Mouse (Mus musculus) heart, postnatal 0 days (tissue): ENCODE data around the gene Ccdc14. TPM values are rescaled to one million over a fixed set of nuclear protein-coding genes. Genes with fewer than 3 reads are reported as not detected.
A peak's percentile ranks its signal among the peaks of the same experiment; 100 is the strongest.
"Not testable (repeated sequence)": the region's sequence is repeated elsewhere in the genome, so short reads cannot be mapped to it uniquely, and the experiment has no call there.

Experiments used
- ATAC-seq: fragments of 200-750 bp; cut with Nextera tagmentation; 2 replicates; pipeline ENCODE4 v1.8.0; 2017; ENCODE audit warnings: low read depth, moderate number of reproducible peaks, moderate library complexity; ENCODE audit not compliant: insufficient read depth
- DNase-seq: peaks from one replicate; pipeline ENCODE4 v3.0.0-alpha.2; 2016; ENCODE audit warnings: low spot score
- H3K27ac ChIP-seq: fragments of 300-500 bp; sonication (generic); 2 replicates; pipeline ENCODE4 v1.5.1; 2014; ENCODE audit warnings: low read depth, mild to moderate bottlenecking
- H3K27me3 ChIP-seq: fragments of 300-500 bp; sonication (generic); 2 replicates; pipeline ENCODE4 v1.6.1; 2014; ENCODE audit warnings: low read length, mixed read lengths; ENCODE audit not compliant: control insufficient read depth, insufficient read depth
- H3K36me3 ChIP-seq: fragments of 300-500 bp; sonication (generic); replicated peaks from 2 replicates; pipeline ENCODE4 v1.6.1; 2014; ENCODE audit warnings: low read length, mixed read lengths; ENCODE audit not compliant: control insufficient read depth, insufficient read depth
- H3K4me1 ChIP-seq: fragments of 300-500 bp; sonication (generic); 2 replicates; pipeline ENCODE4 v1.6.1; 2014; ENCODE audit warnings: antibody characterized with exemption; ENCODE audit not compliant: control insufficient read depth, insufficient read depth
- H3K4me2 ChIP-seq: fragments of 300-500 bp; sonication (generic); 2 replicates; pipeline ENCODE4 v1.6.1; 2014; ENCODE audit warnings: low read depth, mild to moderate bottlenecking, low read length, moderate library complexity
- H3K4me3 ChIP-seq: fragments of 300-500 bp; sonication (generic); 2 replicates; pipeline ENCODE4 v1.5.1; 2014; ENCODE audit warnings: low read depth, low read length
- H3K9ac ChIP-seq: fragments of 300-500 bp; sonication (generic); replicated peaks from 2 replicates; pipeline ENCODE4 v1.6.1; 2014; ENCODE audit warnings: low read depth, low read length, mixed read lengths
- H3K9me3 ChIP-seq: fragments of 300-500 bp; sonication (generic); replicated peaks from 2 replicates; pipeline ENCODE4 v1.6.1; 2016; ENCODE audit warnings: low read length; ENCODE audit not compliant: control insufficient read depth
- CTCF ChIP-seq: IDR thresholded peaks from 2 replicates; pipeline ENCODE4 v1.5.1; 2016; ENCODE audit warnings: antibody characterized with exemption, control low read depth, low read depth
- EP300 ChIP-seq: IDR thresholded peaks from 2 replicates; pipeline ENCODE4 v1.6.1; 2016; ENCODE audit warnings: antibody characterized with exemption, low read depth
- WGBS: fragments of 180-500 bp; shearing (Covaris S2); extraction: QIAGEN DNeasy Blood & Tissue Kit; methylation state at CpG from one replicate; pipeline ENCODE4 v1.1.7; 2014; 5-methylcytosine and 5-hydroxymethylcytosine counted together
- polyA plus RNA-seq: library from polyadenylated mRNA; unstranded; fragments of >200 nt; fragmentation: Nextera tagmentation; extraction: Ambion mirVana; gene quantifications from 2 replicates; pipeline ENCODE4 v1.2.1, GENCODE M21; 2015
- total RNA-seq: library from RNA; depleted of rRNA; stranded (reverse); fragments of >200 nt; gene quantifications from 2 replicates; pipeline ENCODE4 v1.2.3, GENCODE M21; 2014; ENCODE audit warnings: low replicate concordance

Ccdc14 gene
- total and polyA plus RNA-seq, 2 experiments from 2014 or later = 2.8 to 3.7 TPM

GRCm38 (mm10) chr16:34694477-34694876 is 4.1 kb downstream of the Ccdc14 start:
- TF ChIP-seq CTCF = no peak
- no peak for TF ChIP-seq EP300
- no peak overlapping the region for H3K9ac ChIP-seq
- H3K9me3 ChIP-seq = no peaks in the 10 kb centered on the region
- peaks cover 6% of the 10 kb centered on the region for H3K4me1 ChIP-seq
- WGBS = 83% methylated on average over 6 of the region's 7 CpGs
- peaks cover 13% of the 10 kb centered on the region for H3K36me3 ChIP-seq
- no peak overlapping the region for H3K27ac ChIP-seq
- no peak overlapping the region for H3K4me2 ChIP-seq
- ATAC-seq = no peak
- DNase-seq = no peak
- H3K4me3 ChIP-seq = no peak overlapping the region
- no peaks in the 10 kb centered on the region for H3K27me3 ChIP-seq

DNA sequence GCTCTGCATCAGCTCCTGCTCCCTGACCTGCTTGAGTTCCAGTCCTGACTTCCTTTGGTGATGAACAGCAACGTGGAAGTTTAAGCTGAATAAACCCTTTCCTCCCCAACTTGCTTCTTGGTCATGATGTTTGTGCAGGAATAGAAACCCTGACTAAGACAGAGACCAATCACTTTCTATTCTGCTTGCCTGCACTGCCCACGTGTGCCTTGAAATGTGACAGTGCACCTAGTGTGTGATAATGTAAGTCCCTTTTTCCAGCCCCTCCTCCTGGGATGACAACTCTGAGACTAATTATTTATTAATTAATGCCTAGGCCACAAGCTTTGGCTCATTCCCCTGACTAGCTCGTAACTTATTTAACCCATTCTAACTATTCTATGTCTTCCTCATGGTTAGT is 8.3 kb downstream of the Ccdc14 start:
- H3K9me3 ChIP-seq, H3K4me2 ChIP-seq, ATAC-seq, H3K4me3 ChIP-seq, H3K9ac ChIP-seq, H3K4me1 ChIP-seq, H3K27me3 ChIP-seq, DNase-seq, H3K27ac ChIP-seq: not testable (repeated sequence)
- H3K36me3 ChIP-seq = peaks cover 14% of the 10 kb centered on the region
- 68% methylated on average over 3 of the region's 3 CpGs for WGBS

DNA sequence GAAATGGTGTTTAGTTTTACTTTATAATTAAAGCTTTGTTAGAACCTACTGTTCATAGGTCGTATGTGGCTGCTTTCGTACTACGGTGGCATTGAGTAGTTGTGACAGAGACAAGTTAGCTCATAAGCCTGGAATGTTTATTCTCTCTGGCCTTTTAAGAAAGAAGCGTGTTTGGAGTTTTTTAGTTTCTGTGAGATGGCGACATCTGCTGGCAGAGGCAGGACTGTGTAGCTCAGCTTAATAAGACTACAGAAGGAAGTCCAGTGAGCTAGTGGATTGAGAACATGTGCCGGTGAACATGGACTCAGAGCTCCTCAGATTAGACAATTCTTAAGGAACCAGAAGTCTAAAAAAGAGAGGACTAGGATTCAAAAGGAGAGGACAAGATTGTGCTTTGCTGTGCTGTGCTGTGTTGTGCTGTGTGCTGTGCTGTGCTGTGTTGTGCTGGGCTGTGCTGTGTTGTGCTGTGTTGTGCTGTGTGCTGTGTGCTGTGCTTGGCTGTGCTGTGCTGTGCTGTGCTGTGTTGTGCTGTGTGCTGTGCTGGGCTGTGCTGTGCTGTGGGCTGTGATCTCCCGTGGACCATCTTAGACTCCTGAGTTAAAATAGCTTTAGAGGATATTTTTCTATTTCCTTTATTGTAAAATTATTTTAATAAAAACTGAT is 9.9 kb downstream of the Ccdc14 start:
- Histone ChIP-seq H3K27ac (peak overlapping the region; percentile 46), H3K27me3 (no peaks in the 10 kb centered on the region), H3K4me3 (no peak overlapping the region), H3K36me3 (peaks cover 20% of the 10 kb centered on the region), H3K9ac (no peak overlapping the region), H3K4me1 (no peaks in the 10 kb centered on the region), H3K4me2 (no peak overlapping the region), H3K9me3 (no peaks in the 10 kb centered on the region)
- 15% methylated on average over 7 of the region's 7 CpGs for WGBS
- peak; percentile 84 for DNase-seq
- peak; percentile 83 for ATAC-seq
- no peak for TF ChIP-seq EP300
- peak; percentile 88 for TF ChIP-seq CTCF

- TF ChIP-seq EP300 = no peak
- no peak for TF ChIP-seq CTCF
- ATAC-seq (no peak), DNase-seq (no peak)
- no peak overlapping the region for H3K9ac ChIP-seq
- WGBS = 75% methylated on average over 6 of the region's 6 CpGs
- no peaks in the 10 kb centered on the region for H3K4me1 ChIP-seq
- no peak overlapping the region for H3K27ac ChIP-seq
- H3K9me3 ChIP-seq = no peaks in the 10 kb centered on the region
- H3K27me3 ChIP-seq = no peaks in the 10 kb centered on the region
- no peak overlapping the region for H3K4me3 ChIP-seq
- H3K36me3 ChIP-seq = peaks cover 25% of the 10 kb centered on the region
- H3K4me2 ChIP-seq = no peak overlapping the region
Measured at GRCm38 (mm10) chr16:34700828-34701216, 10.4 kb downstream of the Ccdc14 start.

DNA sequence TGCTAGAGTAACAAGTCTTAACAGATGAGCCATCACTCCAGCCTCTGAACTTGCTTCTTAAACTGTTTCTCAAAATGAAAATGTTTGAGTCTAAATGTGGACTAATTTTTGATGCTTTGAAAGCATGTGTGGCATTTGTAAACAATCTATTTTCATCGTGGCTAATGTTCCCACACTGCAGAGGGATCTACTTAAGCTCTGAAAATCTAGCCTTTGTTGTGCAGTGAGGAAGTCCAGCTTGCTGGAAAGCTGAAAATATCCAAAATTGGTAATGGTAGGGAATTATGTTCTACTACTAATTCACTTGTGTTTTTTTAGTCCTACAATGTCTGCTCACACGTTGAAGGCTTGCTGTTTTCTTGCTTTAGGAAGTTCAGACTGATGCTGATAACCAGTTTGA is 15.6 kb downstream of the Ccdc14 start:
- H3K4me1 ChIP-seq = no peaks in the 10 kb centered on the region
- no peaks in the 10 kb centered on the region for H3K27me3 ChIP-seq
- H3K36me3 ChIP-seq = peaks cover 42% of the 10 kb centered on the region
- peak overlapping the region; percentile 53 for H3K27ac ChIP-seq
- no peak overlapping the region for H3K9ac ChIP-seq
- no peak overlapping the region for H3K4me3 ChIP-seq
- TF ChIP-seq EP300 (no peak), CTCF (no peak)
- DNase-seq (no peak), ATAC-seq (no peak)
- 70% methylated on average over 2 of the region's 2 CpGs for WGBS
- H3K4me2 ChIP-seq = no peak overlapping the region
- H3K9me3 ChIP-seq = no peaks in the 10 kb centered on the region

GRCm38 (mm10) chr16:34706487-34706946 is 16.1 kb downstream of the Ccdc14 start:
- ATAC-seq = no peak; the same call in 1 of the 2 replicates
- peaks cover 42% of the 10 kb centered on the region for H3K36me3 ChIP-seq
- H3K4me1 ChIP-seq = no peaks in the 10 kb centered on the region
- H3K9me3 ChIP-seq = no peaks in the 10 kb centered on the region
- H3K9ac ChIP-seq = no peak overlapping the region
- TF ChIP-seq EP300 (no peak), CTCF (no peak)
- no peaks in the 10 kb centered on the region for H3K27me3 ChIP-seq
- 72% methylated on average over 7 of the region's 7 CpGs for WGBS
- no peak overlapping the region for H3K4me2 ChIP-seq
- H3K27ac ChIP-seq = peak overlapping the region; percentile 53
- H3K4me3 ChIP-seq = no peak overlapping the region
- peak; percentile 11 for DNase-seq
